Mouse (Mus musculus) ovary, postnatal 14 days (tissue): ENCODE data around the gene Il1rap.

Experiments used
- DNase-seq: peaks from one replicate; pipeline ENCODE4 v3.0.0; 2022; ENCODE audit warnings: low spot score

The Il1rap gene

DNA sequence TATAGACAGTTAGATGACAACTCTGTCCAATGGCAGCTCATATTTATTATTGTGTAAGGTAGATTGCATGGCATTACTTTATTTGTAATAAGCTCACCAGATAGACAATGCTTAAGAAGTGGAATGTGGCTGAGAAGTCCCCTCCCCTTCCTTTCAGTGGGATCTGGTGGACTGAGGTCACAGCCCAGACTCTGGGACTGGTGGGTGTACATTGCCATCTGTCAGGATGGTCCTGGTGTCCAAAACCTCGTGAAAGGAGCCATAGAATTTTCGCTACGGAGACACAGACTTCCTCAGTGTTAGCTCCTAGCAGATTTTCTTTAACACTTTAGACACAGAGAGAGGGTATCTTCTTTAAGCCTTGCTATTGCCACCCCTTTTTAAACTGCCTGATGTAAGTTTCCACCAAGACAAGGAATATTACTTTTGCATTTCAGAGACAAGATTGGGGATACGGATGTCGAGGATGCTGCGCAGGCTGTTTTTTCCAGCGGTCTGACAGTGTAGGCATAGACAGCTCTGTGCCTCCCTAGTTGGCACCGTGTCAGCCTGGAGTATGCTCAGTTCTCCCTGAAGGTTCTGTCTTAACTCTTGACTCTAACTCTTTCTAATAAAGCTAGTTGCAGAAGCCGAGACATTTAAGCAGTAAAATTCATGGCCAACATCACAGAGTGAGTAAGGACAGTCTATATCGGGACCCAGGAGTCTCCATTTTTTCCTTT lies 31.2 kb downstream of the Il1rap start:
- no peak for DNase-seq

GRCm38 (mm10) chr16:26623141-26623540 lies 41.6 kb downstream of the Il1rap start:
- no peak for DNase-seq

DNA sequence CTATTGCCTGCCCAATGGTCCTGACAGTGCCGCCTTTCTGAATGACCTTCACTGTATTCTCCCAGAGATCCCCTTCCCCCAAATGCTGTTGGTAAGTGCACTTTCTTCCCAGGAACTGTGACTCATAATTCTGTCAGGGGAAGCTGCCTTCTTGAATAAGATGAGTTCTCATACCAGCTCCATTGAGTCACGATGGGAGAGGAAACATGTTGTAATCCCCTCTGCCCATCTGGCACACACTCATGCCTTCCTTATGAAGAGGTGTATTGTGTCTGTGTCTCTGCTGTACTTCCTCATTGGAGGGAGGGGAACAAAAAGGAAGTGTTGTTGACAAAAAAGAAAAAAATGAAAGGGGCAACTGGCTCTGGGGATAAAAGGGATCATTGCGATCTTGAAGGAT lies 44.6 kb downstream of the Il1rap start:
- no peak for DNase-seq

GRCm38 (mm10) chr16:26634800-26635199 lies 53.3 kb downstream of the Il1rap start:
- DNase-seq: no peak

GRCm38 (mm10) chr16:26643077-26643476 lies 61.6 kb downstream of the Il1rap start:
- DNase-seq: no peak

DNA sequence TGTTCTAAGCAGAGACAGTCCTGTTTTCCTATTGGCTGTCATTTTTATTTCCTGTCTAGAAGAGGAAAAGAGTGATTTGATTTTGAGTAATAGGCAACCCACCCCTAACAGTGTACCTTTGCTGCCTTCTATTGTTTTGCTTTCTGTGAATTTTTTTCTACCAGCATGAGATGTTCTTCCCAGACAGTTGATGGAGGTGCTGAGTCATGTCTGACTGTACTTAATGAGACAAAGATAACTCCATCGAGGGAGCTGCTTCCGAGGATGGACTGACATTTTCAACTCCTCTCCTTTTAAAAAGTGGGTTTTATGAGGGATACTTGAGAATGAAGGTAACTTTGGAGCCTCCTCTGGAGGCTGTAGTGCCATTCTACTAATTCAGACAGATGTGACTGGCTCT lies 64.6 kb downstream of the Il1rap start:
- no peak for DNase-seq

- no peak for DNase-seq
These were observed 65.5 kb downstream of the Il1rap start for GRCm38 (mm10) chr16:26647036-26647435.

GRCm38 (mm10) chr16:26662722-26663436 lies 81.4 kb downstream of the Il1rap start:
- DNase-seq: no peak

DNA sequence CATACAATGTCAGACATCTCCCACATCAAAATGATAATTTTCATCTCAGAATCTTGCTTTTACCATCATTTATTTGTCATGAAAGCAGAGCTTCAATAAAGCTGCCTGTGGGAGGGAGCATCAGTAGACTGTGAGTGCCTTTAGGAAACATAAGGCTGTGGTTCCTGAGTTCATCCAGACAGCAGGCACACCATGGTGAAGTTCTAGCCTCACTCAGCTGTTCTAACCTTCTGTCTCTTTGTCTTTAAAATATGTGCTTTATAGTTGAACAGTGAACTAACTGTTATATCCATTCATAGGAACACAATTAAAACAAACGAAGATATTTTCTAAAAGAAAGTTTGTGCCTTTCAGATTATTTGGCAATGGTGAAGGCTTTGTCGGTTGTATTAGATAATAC lies 84.9 kb downstream of the Il1rap start:
- DNase-seq: no peak

- DNase-seq: no peak
These were observed 87.6 kb downstream of the Il1rap start for GRCm38 (mm10) chr16:26669081-26669480.

DNA sequence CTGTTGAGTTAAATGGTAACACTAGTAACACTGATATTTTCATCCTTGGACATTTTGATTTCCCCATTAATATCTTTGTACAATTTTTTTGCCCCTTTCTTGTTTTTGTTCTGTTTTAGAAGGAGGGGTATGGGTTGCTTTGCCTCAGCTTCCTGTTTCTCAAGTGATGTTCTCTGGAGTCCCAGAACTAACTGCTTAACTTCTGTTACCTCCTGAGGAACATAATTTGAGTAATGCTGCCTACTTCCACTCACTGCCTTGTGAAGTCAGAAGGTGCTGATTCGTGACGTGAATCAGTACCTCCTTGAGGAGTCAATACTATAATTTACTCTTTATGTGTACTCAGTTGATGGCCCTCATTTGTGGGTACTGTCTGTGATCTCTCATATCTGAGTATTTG lies 98.9 kb downstream of the Il1rap start:
- DNase-seq: no peak

GRCm38 (mm10) chr16:26689771-26690170 lies 108.3 kb downstream of the Il1rap start:
- DNase-seq: no peak

DNA sequence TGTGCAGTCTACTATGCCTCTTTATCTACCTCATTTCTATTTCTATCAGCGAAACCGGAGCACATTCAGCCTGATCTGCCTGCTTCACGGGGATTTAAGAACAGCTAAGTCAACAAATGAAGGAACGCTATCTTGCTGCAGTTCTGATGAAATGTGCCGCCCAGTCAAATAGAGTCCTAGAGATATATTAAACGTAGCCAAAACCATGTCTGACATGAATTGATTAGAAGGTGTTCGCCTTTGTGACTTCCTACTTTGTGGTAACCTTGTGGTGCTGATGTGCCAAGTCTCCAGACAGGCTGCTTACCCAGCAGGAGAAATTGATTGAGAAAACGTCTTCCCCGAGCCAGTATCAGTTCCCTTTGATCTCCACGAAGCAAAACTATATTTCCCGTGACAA lies 109.8 kb downstream of the Il1rap start:
- DNase-seq: no peak

GRCm38 (mm10) chr16:26698076-26698475 lies 116.6 kb downstream of the Il1rap start:
- no peak for DNase-seq

DNA sequence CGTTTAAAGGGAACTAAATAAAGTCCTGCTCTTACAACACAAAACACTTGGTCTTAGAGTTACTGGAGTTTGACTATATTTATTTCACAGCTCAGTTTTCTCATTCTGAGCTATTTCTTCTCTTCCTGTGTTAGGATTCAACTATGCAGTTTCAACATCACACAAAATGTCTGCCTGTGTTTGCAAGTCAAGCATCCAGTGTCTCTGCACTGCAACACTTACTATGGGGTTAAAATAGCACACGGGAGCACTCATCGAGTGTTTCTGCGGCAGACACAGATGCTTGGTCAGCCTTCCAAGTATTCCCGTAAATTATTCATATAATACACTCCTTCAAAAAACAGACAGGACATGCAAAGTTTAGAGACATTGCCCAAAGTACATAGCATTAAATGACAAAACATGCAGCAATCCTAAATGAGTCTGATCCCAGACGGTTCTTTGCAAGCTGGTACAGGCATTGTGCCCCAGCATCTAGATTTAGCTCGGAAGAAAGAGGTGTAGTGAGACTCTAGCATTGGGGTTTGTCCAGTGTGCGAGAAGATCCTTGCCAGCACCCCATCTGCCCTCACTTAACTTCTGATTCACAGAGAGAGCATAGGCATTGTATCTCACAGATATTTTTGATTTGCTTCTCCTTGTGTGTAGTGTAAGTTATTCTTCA lies 119.1 kb downstream of the Il1rap start:
- DNase-seq: no peak

- no peak for DNase-seq
These were observed 124.3 kb downstream of the Il1rap start for GRCm38 (mm10) chr16:26705658-26706371.

DNA sequence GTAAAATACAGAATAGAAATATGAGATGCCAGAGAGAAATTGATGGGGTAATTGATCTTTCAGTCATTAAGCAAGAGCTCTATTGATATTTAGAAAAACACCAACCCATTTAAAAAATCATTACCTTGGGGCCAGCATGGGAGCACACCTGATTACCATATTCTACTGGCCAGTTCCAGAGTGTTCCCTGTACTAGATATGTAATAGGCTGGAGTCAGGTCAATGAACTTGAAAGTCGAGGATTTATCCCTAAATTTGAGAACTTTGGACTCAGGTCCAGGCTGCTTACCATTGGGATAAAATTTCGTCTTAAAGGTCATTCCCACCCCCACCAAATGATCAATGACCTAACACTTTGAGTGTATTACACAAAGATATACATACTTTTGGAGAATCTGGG lies 125.0 kb downstream of the Il1rap start:
- DNase-seq: no peak

GRCm38 (mm10) chr16:26710922-26711321 lies 129.4 kb downstream of the Il1rap start:
- no peak for DNase-seq

GRCm38 (mm10) chr16:26713538-26714316 lies 132.2 kb downstream of the Il1rap start:
- no peak for DNase-seq

DNA sequence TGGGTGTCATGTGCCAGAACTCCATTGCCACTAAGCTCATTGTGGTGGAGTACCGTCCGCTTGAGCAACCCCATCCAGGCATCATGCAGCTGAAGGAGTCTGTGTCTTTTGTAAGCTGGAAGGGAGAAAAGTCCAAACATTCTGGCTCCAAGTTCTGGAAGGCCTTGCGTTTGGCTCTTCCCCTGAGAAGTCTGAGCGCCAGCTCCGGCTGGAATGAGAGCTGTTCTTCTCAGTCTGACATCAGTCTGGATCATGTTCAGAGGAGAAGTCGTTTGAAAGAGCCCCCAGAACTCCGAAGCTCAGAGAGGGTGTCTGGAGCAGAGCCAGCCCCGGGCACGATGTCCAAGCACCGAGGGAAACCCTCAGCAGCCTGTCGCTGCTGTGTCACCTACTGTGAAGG lies 141.0 kb downstream of the Il1rap start:
- no peak for DNase-seq

DNA sequence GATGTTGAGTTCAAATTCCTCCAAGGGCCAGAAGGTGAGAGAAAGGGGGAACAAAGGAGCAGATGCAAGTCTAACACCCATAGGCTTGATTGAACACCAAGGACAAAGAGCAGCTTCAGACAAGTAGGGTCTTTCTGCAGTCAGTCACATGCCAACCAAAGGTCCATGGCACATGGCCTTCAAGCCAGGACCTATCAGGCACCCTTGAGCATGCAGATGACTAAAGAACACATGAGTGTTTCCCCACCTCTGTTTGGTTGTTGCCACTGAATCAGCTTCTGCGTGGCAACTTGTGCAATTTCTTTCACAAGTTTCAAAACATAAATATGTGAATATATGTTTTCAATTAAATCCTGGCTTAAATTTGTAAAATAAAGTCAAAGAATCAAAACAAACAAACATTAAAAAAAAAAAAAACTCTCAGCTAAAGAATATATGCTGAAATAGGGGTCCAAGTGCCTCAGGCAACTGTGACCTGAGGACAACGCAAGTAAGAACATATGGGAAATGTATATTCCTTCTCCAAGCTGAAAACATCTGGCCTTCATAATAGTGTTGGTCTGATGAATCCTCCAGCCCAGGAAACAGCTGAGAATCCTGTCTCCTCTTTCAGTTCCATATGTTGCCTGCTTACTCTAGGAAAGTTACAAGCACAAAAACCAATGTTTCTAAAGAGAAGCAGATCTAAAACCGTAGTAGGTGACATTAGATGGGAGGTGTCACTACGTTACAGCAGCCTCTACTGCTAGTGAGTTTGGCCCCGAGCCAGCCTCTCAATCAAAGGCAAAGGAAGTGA lies 142.6 kb downstream of the Il1rap start:
- no peak for DNase-seq
